ENCODE assay signal across 7 mouse cellular contexts in genomic region chr3:104818749-104819134, GRCm38 (mm10). TPM values are rescaled to one million over a fixed set of nuclear protein-coding genes. Genes with fewer than 3 reads are reported as not detected.
DNase-seq lines count a peak whose midpoint lies in the region; ATAC-seq and TF ChIP-seq lines count a peak whose summit lies in the region.

No protein-coding gene starts in this region.

- peak overlapping the region; percentile 99 for H3K4me3 ChIP-seq in thymus, adult 2 months (ENCODE audit: control insufficient read depth, insufficient read depth, low read length)
- peak overlapping the region; percentile 72 for H3K4me3 ChIP-seq in forebrain, embryonic 14.5 days (ENCODE audit: low read depth, low read length)
- H3K4me3 ChIP-seq in liver, embryonic 14.5 days (ENCODE audit: insufficient read depth in 1 of 2, low read depth in 2 of 2, low read length in 2 of 2) = peak overlapping the region; percentile 88 to 92

- no peak for DNase-seq in thymus, adult 2 months
- DNase-seq in thymus, postnatal 25 days = no peak
- no peak for DNase-seq in forebrain, embryonic 14.5 days (ENCODE audit: low spot score)
- DNase-seq in liver, embryonic 14.5 days (ENCODE audit: low read depth in 3 of 3, low spot score in 3 of 3) = no peak
- no peak for DNase-seq in layer of hippocampus, adult 8-10 months (ENCODE audit: low spot score in 2 of 2)
- no peak for DNase-seq in Muller cell, postnatal 12 days (ENCODE audit: inconsistent ontology term)
- no peak for DNase-seq in embryo, embryonic 10 days (ENCODE audit: low spot score)

- 13% methylated on average over 3 of the region's 3 CpGs for WGBS in thymus, adult 2 months
- WGBS in forebrain, embryonic 14.5 days = 16% methylated on average over 3 of the region's 3 CpGs
- under 1% methylated on average over 3 of the region's 3 CpGs for WGBS in liver, embryonic 14.5 days (ENCODE audit: insufficient replicate concordance)

- no peak overlapping the region for H3K27ac ChIP-seq in thymus, adult 2 months (ENCODE audit: control insufficient read depth, insufficient read depth, low read length)
- H3K27ac ChIP-seq in forebrain, embryonic 14.5 days (ENCODE audit: low read depth, low read length) = no peak overlapping the region
- H3K27ac ChIP-seq in liver, embryonic 14.5 days = peak overlapping the region; percentile 30

- no peaks in the 10 kb centered on the region for H3K9me3 ChIP-seq in forebrain, embryonic 14.5 days (replicated peaks; ENCODE audit: control insufficient read depth, low read length)
- no peaks in the 10 kb centered on the region for H3K9me3 ChIP-seq in liver, embryonic 14.5 days (ENCODE audit: control insufficient read depth, low read length)

- peaks cover 4% of the 10 kb centered on the region; the same call in 1 of the 2 replicates for H3K4me1 ChIP-seq in thymus, adult 2 months (replicated peaks; ENCODE audit: control insufficient read depth, insufficient read depth, low read length)
- H3K4me1 ChIP-seq in forebrain, embryonic 14.5 days (ENCODE audit: control insufficient read depth, insufficient read depth, low read length) = peaks cover 10% of the 10 kb centered on the region
- peaks cover 9 to 13% of the 10 kb centered on the region in 2 experiments for H3K4me1 ChIP-seq in liver, embryonic 14.5 days (replicated peaks; ENCODE audit: control insufficient read depth in 2 of 2, insufficient read depth in 2 of 2, low read length in 1 of 2)

- peaks cover 8% of the 10 kb centered on the region for H3K36me3 ChIP-seq in thymus, adult 2 months (ENCODE audit: control insufficient read depth, insufficient read depth, low read length)
- peaks cover 10% of the 10 kb centered on the region; the same call in 1 of the 2 replicates for H3K36me3 ChIP-seq in forebrain, embryonic 14.5 days (ENCODE audit: control insufficient read depth, insufficient read depth, low read length)
- H3K36me3 ChIP-seq in liver, embryonic 14.5 days (replicated peaks; ENCODE audit: control insufficient read depth, insufficient read depth, low read depth) = peaks cover 4% of the 10 kb centered on the region

- no peaks in the 10 kb centered on the region for H3K27me3 ChIP-seq in thymus, adult 2 months (ENCODE audit: control insufficient read depth, insufficient read depth, low read length)
- no peaks in the 10 kb centered on the region for H3K27me3 ChIP-seq in forebrain, embryonic 14.5 days (replicated peaks; ENCODE audit: control insufficient read depth, insufficient read depth, low read length)
- no peaks in the 10 kb centered on the region for H3K27me3 ChIP-seq in liver, embryonic 14.5 days (ENCODE audit: control insufficient read depth, insufficient read depth, low read length)

- no peak for ATAC-seq in forebrain, embryonic 14.5 days
- ATAC-seq in liver, embryonic 14.5 days (ENCODE audit: insufficient read depth) = peak; percentile 21; the same call in 1 of the 2 replicates

- no peak for TF ChIP-seq EP300 in liver, embryonic 14.5 days (IDR thresholded peaks at IDR 0.05; ENCODE audit: low read depth)

- TF ChIP-seq POLR2A in thymus, adult 2 months (IDR thresholded peaks at IDR 0.05; ENCODE audit: control insufficient read depth, extremely low read depth, insufficient read depth, low read length, poor library complexity) = no peak

- no peak for TF ChIP-seq CTCF in thymus, adult 2 months (IDR thresholded peaks at IDR 0.05; ENCODE audit: borderline replicate concordance, control insufficient read depth, extremely low read depth, insufficient read depth, low read length, poor library complexity)
- TF ChIP-seq CTCF in liver, embryonic 14.5 days (IDR thresholded peaks at IDR 0.05; ENCODE audit: low read depth) = no peak

- peak overlapping the region; percentile 84 for H3K9ac ChIP-seq in forebrain, embryonic 14.5 days (ENCODE audit: low read length)
- peak overlapping the region; percentile 87 for H3K9ac ChIP-seq in liver, embryonic 14.5 days (replicated peaks)

- H3K4me2 ChIP-seq in forebrain, embryonic 14.5 days (ENCODE audit: low read length) = peak overlapping the region; percentile 99
- H3K4me2 ChIP-seq in liver, embryonic 14.5 days (ENCODE audit: low read depth) = peak overlapping the region; percentile 71

RNA-seq across cellular contexts. Expression of gene Mov10, which starts 0.4 kb away (rescaled TPM):
- 23.9 and 29.8 TPM in 2 replicates for polyA plus RNA-seq in thymus, adult 2 months (2012; rRNA removed)
- polyA plus RNA-seq in forebrain, embryonic 14.5 days (2014; fragmentation: Nextera tagmentation; extraction: Ambion mirVana) = 4.7 and 4.9 TPM in 2 replicates
- 8.1 and 8.3 TPM in 2 replicates for polyA plus RNA-seq in liver, embryonic 14.5 days (2012; rRNA removed)
- 16.3 and 19.8 TPM in 2 replicates for polyA plus RNA-seq in liver, embryonic 14.5 days (2014; fragmentation: Nextera tagmentation; extraction: Ambion mirVana)
- total RNA-seq in layer of hippocampus, adult 8-10 months (2022) = 10 to 100 TPM; 11.0 to 12.6 (median 11.9) TPM

RNA-seq across cellular contexts. Expression of gene Rhoc, which starts 30.6 kb away (rescaled TPM):
- polyA plus RNA-seq in thymus, adult 2 months (2012; rRNA removed) = 14.8 and 23.5 TPM in 2 replicates
- polyA plus RNA-seq in forebrain, embryonic 14.5 days (2014; fragmentation: Nextera tagmentation; extraction: Ambion mirVana) = 53.3 and 62.4 TPM in 2 replicates
- 14.5 and 14.8 TPM in 2 replicates for polyA plus RNA-seq in liver, embryonic 14.5 days (2012; rRNA removed)
- 14.5 and 16.5 TPM in 2 replicates for polyA plus RNA-seq in liver, embryonic 14.5 days (2014; fragmentation: Nextera tagmentation; extraction: Ambion mirVana)
- total RNA-seq in layer of hippocampus, adult 8-10 months (2022) = 10 to 100 TPM; 19.0 to 40.0 (median 30.6) TPM

RNA-seq across cellular contexts. Expression of gene Fam19a3, which starts 37.1 kb away (rescaled TPM):
- 0.33 and 0.54 TPM in 2 replicates for polyA plus RNA-seq in thymus, adult 2 months (2012; rRNA removed)
- 0.05 and 0.06 TPM in 2 replicates for polyA plus RNA-seq in forebrain, embryonic 14.5 days (2014; fragmentation: Nextera tagmentation; extraction: Ambion mirVana)
- polyA plus RNA-seq in liver, embryonic 14.5 days (2012; rRNA removed) = 0.01 TPM in 1 of 2 replicates, not detected in the other
- polyA plus RNA-seq in liver, embryonic 14.5 days (2014; fragmentation: Nextera tagmentation; extraction: Ambion mirVana) = not detected in 2 replicates
- under 1 TPM in 2 of 4 experiments, not detected in 2; 0.13 to 0.23 TPM for total RNA-seq in layer of hippocampus, adult 8-10 months (2022)

RNA-seq across cellular contexts. Expression of gene Ppm1j, which starts 37.9 kb away (rescaled TPM):
- 4.6 and 7.4 TPM in 2 replicates for polyA plus RNA-seq in thymus, adult 2 months (2012; rRNA removed)
- polyA plus RNA-seq in forebrain, embryonic 14.5 days (2014; fragmentation: Nextera tagmentation; extraction: Ambion mirVana) = 0.62 and 0.69 TPM in 2 replicates
- 0.17 and 0.28 TPM in 2 replicates for polyA plus RNA-seq in liver, embryonic 14.5 days (2012; rRNA removed)
- polyA plus RNA-seq in liver, embryonic 14.5 days (2014; fragmentation: Nextera tagmentation; extraction: Ambion mirVana) = not detected in 2 replicates
- total RNA-seq in layer of hippocampus, adult 8-10 months (2022) = 1 to 10 TPM in 1 of 4 experiments, under 1 TPM in 2, not detected in 1; 0.35 to 1.4 (median 0.36) TPM

RNA-seq across cellular contexts. Expression of gene St7l, which starts 45.1 kb away (rescaled TPM):
- 13.2 and 13.6 TPM in 2 replicates for polyA plus RNA-seq in thymus, adult 2 months (2012; rRNA removed)
- polyA plus RNA-seq in forebrain, embryonic 14.5 days (2014; fragmentation: Nextera tagmentation; extraction: Ambion mirVana) = 37.8 and 38.3 TPM in 2 replicates
- polyA plus RNA-seq in liver, embryonic 14.5 days (2012; rRNA removed) = 3.0 and 3.9 TPM in 2 replicates
- polyA plus RNA-seq in liver, embryonic 14.5 days (2014; fragmentation: Nextera tagmentation; extraction: Ambion mirVana) = 8.9 and 11.1 TPM in 2 replicates
- total RNA-seq in layer of hippocampus, adult 8-10 months (2022) = 10 to 100 TPM; 38.8 to 49.4 (median 40.5) TPM
